Mouse (Mus musculus): ENCODE data around the gene Dhdh. TPM values are rescaled to one million over a fixed set of nuclear protein-coding genes. Genes with fewer than 3 reads are reported as not detected.
"Not testable (repeated sequence)": the region's sequence is repeated elsewhere in the genome, so short reads cannot be mapped to it uniquely, and the experiment has no call there.

Gene Dhdh
- total RNA-seq, 2 experiments from 2014 or later, result 3.5 to 4.7 TPM

DNA sequence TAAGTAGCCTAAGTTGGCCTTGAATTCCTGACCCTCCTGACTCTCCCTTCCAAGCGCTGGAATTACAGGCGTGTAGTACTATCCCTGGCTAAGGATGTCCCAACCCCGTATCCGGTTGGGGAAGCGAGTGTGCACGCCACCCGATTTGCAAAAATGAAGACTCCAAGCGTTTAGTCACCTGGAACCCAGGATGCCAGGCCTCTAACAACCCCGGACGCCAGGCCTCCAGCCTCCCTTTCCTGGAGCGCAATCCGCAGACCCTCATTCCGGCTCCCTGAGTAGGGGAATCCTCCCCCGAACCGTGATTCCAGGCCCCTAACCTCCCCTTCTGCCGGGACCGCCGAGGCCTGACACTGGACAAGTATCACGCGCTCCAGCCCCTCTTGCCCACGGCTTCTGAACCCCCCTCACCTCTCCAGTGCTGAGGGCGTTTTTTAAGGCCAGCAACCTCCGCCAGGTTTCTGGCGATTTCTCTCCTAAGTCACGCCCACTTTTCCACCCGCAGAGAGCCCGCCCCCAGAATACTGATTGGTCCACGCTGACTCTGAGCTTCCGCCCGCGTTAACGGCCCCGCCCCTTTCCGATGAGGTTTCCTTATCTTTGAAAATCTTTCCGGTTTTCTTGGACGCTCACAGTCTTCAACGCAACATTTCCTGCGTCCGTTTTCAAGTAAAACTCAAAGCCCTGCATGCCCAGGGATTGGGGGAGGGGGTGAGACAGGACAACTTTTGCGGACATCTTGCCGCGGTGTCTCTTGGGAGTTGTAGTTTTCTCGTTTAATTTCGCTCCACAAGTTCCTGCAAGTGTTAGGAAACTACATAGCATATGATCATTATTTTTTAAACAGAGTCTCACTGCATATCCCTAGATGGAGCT is 21.5 kb upstream of the Dhdh start, which contains the start of gene Nucb1:
TSS of gene Nucb1 (minus strand) at position 495 of the 876 bp plus-strand sequence.
- peak; percentile 93 for DNase-seq

DNA sequence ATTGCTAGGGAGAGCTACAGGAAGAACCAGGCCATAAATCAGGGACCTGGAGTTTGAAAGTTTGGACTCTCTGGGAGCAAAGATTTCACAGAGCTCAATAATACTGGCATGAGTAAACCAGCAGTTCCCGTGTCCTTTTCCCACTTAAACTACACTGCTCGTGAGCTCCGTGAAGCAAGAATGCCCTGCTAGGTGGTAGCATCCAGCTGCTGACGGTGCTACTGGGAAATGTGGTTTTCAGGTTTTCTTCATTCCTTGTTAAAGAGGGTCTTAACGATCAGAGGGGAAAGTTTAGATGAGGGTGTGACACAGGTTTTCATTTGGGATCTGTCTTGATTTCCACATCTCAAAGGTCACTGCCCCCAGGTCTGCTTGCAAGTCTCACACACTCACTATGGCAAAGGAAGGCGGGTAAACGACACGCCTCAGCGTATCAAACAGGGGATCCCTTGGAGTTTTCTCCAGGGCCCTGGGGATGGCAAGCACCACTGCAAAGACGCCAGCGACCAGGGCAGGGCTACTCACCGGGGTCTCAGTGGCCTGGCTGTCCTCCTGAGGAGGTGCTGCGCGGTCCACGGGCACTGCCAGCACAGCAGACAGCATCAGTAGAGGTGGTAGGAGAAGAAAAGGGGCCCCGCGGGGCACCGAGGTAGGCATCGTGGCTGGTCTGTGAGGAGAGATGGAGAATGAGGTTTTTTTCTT is 20.7 kb upstream of the Dhdh start:
- DNase-seq, result no peak

DNA sequence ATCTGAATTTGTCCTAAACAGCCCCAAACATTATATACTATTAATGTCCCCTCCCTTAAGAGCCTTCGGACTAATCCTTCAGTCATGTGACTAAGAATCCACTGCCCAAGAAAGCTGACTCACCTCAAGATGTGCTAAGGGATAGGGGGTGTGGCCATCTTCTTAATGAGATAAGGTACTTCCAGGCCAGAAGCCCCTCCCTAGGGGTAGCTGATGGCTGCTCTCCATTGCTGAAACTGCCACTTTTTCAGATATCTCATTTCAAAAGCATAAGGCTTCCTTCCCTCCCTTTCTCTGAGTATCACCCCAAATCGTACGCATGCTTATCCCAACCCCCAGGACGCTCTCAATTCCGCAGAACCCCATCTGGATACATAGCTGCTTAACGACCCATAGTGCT is 20.0 kb upstream of the Dhdh start:
- no peak for DNase-seq

DNA sequence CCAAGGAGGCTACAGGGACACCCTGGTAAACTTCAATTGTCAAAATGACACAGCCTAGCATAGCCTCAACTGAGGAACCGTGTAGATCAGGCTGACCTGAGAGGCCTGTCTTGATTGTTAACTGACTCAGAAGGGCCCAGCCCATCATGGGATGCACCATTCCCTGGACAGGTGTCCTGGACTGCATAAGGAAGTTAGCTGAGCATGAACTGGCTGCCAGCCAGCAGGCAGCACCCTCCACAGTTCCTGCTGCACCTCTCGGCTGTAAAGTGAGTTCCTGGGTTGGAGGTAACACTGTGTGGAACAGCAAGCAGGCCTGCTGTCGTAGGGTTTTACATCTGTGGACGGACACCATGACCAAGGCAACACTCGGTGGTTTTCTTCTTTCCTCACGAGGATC is 19.0 kb upstream of the Dhdh start:
- no peak for DNase-seq

DNA sequence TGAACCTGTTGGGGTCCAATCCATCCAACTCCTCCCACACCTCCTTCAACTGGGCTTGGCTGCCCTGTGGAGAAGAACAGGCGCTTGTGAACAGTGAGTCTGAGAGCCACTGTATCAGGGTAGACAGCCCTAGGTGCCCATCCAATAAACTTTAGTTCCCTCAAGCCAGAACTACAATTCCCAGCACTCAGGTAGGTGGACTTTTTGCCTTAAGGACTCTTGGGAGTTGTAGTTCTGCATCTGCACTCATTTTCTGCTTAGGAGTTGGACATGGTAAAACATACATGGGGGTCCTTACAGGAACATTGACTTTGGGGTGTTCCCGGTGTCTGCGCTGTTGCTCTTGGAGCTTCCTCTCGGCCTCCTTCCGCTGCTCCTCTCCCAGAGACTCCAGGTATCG is 9.8 kb upstream of the Dhdh start:
- DNase-seq, result no peak

DNA sequence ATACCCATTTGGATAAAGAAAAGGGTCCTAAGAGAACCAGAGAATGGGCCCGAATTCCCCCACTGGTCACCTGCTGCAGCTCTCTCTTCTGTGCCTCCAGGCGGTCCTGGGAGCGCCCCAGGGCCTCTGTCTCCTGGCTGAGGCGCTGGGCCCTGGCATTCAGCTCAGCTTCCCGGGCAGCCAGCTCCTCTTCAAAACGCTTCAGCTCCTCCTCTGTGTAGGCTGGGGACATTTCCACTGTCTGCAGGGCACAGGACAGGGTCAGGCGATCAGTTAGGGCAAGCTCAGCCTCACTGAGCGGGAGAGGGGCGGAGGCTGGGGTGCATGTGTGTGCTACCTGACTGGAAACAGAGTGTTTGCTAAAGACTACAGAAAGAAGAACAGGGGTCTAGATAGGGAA is 5.9 kb upstream of the Dhdh start:
- DNase-seq, result no peak

DNA sequence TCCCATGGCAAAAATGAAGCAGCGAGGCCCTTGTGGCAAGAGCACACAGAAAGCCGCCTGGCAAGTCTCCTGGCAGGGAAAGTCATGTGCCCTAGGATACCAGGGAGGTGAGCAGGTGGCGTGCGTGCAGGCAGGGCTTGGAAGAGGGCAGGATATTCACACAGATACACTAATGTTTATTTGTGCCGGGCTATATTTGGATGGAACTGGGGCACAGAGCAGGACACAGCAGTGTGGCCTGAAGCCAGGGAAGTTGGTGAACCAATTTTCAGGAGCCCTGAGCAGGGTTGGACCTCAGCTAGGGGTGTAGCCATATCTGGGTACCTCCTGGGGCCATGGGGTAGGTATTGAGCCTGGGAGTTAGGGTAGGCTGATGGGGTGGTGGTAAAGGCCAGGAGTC is 4.3 kb upstream of the Dhdh start:
- DNase-seq, result peak; percentile 40

DNA sequence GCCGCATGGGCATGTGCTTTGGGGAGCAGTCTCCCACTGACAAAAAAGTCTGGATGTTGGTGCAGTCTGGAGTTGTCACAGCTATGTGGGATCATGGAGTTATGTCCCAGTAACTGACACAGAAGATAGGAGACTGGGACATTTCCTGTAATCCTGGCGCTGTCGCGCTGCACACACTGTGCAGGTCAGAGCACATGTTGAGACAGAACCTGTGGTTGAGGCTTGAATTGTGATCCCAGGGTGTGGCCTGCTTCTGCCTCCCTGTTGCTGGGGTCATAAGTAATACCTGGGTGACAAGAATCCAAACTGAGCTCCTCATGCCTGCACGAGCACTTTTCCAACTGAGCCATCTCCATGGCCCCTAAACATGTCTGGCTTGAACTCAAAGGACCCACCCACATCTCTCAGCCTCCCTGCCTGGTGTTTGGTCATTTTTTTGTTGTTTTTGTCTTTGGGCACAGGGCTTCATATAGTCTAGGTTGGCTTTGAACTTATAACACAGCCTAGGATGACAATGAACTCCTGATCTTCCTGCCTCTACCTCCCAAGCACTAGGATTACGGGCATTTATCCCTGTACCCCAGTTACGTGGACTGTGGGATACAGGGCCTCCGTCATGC is 3.7 kb upstream of the Dhdh start:
- DNase-seq, result no peak

DNA sequence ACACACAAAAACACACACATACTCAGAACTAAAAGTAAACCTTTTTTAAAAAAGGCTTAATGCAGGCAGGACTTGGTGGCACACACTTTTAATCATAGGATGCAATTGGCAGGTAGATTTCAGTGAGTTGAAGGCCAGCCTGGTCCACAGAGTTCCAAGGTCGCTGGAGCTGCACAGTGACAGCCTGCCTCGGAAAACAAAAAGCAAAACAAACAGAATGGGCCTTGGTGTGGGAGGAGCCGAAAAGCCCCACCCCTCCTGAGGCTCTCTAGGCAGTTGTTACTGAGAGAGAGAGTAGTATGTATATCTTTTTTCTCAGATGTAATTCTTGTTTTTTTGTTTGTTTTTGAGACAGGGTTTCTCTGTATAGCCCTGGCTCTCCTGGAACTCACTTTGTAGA is 2.7 kb upstream of the Dhdh start:
- no peak for DNase-seq

DNA sequence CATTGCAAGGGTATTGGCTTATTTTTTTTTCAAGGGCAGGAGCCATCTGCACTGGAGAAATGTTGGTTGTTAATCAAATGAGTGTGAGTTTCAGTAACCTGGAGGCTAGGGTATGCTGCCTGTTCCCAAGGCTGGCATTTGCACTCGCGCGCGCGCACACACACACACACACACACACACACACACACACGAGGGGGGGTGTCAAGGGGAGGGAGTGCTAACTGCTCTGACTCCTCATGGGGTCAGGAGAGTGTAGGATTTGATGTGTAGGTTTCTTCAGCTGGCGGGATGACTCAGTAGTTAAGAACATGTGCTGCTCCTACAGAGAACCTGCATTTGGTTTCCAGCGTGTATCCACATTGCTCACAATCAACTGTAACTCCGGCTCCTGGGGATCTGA is 2.2 kb upstream of the Dhdh start:
- no peak for DNase-seq

DNA sequence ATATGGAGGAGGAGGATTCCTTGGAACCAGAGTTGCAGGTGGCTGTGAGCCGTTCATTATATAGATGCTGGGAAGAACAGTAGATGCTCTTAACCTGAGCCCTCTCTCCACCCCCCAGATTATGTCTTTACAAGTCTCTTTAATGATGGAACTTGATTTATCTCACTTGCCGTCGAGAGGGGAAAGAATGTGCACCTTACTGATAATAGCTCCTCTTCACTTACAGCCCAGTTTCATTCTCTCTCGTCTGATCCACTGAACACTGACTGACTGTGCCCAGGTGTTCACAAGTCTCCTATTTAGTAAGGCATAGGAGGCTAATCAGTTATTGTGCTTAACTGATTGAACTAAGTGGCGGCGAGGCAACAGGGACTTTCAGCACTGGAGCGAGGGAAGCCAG is 973 bp upstream of the Dhdh start:
- no peak for DNase-seq

DNA sequence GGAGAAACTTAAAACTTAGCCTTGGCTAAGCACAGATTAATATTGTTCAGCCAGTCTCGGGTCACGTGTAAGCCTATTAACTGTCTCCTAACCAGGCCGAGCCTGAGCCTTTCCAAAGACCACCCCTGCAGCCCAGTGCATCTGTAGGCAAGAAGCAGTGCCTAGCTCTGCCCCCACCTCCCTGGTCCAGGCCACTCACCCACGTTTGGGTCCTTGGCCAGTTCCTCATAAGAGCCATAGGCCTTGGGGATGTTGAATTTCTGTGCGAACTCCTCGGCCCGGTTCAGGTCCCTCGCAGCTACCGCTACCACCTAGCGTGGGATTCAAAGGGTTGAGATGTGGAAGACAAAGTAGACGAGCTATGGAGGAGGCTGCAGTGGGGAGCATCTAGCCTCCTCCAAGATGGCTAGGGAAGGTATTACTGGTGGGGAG is 728 bp downstream of the Dhdh start:
- no peak for DNase-seq

DNA sequence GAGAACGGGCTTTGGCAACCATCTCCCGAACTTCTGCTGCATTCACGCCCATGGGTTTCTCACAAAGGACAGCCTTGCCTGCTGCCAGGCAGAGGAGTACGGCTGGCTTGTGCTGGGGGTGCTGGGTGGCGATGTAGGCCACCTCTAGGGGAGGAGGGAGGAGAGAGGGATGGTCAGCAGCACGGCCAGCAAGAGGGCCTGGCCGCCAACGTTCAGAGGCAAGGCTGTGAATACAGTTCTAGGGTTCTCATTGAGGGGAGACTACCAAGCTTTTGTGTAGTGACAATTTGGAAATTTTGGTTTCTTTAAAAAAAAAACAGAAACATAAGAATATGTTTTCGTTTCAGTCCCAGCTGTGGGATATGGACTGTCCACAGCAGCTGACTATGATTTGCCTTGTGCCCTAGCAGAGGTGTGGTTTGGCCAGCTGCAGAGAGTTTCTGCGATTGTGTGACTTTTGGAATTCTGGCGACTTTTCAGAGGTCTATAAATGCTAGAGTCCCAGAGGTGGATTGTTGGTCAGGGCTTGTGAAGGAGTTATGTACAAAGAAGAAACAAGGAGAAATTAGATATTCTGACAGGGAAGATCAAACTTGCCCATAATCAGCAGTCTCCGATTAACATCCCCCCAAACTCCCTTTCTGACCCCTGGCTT is 1.7 kb downstream of the Dhdh start, which contains the start of gene Gm45808:
TSS of gene Gm45808 (minus strand) at position 51 of the 655 bp plus-strand sequence.
- DNase-seq, result no peak

DNA sequence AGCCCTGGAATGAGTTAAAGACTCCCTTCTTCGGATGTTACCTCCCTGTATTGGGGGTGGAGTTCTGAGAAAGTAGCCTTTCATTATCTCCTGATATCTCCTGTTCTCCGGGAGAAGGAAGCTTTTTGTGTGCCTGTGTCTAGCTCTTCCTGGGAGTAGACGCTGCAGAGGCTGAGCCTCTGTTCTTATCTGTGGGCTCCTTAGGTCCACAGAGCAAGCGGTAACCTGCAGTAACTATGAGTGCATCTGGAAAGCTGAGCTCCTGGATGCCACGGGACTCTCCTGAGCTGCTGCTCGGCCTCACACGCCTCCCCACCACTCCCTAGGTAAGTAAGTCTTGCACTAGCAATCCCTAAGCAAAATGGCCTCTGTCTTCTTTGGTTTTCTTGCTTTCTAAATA is 2.4 kb downstream of the Dhdh start:
- DNase-seq, result no peak

DNA sequence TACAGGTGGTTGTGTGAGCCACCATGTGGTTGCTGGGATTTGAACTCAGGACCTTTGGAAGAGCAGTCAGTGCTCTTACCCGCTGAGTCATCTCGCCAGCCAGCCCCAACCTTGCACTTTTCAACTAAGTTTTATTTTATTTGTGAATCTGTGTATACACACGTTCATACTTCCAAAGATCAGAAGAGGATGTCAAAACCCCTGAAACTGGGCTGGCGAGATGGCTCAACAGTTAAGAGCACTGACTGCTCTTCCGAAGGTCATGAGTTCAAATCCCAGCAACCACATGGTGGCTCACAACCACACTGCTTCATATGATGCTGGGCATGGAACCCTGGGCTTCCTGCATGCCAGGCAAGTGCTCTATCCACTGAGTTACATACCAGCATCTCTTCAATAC is 3.6 kb downstream of the Dhdh start:
- DNase-seq, result not testable (repeated sequence)

DNA sequence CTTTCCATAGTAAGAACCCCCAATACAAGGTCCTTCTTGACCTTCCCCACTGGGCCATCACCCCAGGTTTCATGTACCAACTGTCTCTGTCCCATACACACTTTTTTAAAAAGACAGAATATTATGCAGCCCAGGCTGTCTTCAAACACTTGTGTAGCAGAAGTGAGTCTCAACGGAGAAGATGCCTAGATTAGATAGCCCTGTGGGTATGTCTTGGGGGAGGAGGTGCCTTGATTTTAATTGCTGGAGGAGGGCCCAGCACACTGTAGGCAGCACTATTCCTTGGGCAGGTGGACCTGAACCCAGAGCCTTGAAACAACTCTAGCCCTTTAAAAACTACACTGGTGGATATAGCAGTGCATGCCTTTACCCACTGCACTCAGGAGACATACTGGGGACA is 6.4 kb downstream of the Dhdh start:
- DNase-seq, result no peak

DNA sequence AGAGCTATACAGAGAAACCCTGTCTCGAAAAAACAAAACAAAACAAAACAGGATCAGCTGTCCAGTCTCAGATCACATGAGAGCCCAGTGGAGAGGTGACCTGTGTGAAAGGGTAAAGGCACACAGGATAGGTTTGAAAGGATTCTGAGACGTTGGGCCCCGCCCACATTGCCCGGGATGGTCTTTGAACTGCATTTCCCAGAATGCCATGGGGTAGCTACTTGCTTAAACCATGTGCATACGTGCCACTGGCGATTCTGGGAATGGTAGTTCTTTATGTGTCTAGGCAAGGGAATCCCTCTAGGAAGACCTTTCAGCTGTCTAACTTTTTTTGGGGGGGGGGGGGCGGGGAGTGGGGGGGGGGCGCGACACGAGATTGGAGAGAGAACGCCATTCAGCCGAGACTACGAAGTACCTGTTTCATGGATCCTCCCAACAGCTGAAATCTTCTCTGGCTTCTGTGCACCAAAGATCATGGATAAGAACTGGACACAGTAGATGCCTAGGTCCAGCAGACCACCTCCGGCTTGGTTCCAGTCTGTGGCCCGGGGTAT is 7.2 kb downstream of the Dhdh start, which contains the start of gene Tulp2:
TSS of gene Tulp2 (plus strand) at position 504 of the 554 bp plus-strand sequence.
- peak; percentile 67 for DNase-seq

DNA sequence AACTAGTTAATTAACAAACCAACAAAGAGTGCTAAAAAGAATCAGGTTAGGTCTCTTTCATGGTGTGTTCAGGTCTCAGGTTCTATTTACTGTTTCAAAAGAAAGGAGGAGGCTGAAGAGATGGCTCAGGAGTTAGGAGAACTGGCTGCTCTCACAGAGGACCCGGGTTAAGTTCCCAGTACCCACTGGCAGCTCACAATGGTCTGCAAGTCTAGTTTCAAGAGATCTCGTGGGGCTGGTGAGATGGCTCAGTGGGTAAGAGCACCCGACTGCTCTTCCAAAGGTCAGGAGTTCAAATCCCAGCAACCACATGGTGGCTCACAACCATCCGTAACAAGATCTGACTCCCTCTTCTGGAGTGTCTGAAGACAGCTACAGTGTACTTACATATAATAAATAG is 8.3 kb downstream of the Dhdh start:
- DNase-seq, result not testable (repeated sequence)

DNA sequence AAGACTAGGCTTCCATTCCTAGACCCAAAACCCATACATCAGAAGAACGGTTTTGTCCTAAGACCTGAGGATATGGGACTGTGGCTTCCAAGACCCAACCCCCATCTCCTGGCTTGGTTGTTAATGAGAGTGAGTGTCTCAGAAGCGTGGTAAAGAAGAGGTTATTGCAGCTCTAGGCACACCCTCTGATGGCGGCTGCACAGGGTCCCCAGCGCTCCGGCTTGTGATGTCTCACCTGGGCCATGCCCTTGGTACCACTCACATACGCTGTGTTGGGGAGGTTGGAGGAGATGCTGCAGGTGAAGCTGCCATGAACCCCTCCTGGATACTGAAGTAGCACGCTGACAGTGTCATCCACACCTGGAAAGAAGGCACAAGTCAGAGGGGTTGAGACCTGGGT is 9.8 kb downstream of the Dhdh start:
- no peak for DNase-seq

DNA sequence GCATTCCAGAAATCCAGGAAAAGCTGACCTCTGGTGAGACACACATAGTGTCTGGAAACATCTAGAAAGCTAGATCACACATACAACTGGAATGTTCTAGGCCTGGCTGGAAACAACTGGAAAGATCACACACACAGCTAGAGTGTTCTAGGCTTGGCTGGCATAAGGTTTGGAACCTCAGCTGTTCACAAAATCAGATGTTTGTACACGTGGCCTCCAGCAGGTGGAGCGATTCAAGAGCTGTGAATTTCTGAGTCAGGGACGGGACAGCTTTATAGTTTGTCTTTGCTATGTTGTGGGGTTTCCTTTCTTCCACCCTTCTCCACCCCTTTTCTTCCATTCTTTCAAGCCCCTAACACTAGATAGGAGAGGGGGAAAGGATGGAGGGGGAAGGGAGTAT is 11.6 kb downstream of the Dhdh start:
- peak; percentile 76 for DNase-seq

DNA sequence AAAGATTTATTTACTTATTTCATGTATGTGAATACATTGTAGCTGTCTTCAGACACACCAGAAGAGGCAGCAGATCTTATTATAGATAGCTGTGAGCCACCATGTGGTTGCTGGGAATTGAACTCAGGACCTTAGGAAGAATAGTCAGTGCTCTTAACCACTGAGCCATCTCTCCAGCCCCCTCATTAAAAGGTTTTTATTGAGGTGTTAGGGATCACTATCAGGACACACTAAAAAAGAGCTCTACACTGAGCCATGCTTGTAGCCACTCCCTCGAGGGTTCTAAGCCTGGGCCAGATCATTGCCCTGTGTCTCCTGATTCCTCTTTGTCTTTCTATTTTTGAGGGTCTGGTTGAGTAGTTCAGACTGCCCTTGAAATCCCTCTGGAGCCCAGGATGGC is 12.2 kb downstream of the Dhdh start:
- no peak for DNase-seq

DNA sequence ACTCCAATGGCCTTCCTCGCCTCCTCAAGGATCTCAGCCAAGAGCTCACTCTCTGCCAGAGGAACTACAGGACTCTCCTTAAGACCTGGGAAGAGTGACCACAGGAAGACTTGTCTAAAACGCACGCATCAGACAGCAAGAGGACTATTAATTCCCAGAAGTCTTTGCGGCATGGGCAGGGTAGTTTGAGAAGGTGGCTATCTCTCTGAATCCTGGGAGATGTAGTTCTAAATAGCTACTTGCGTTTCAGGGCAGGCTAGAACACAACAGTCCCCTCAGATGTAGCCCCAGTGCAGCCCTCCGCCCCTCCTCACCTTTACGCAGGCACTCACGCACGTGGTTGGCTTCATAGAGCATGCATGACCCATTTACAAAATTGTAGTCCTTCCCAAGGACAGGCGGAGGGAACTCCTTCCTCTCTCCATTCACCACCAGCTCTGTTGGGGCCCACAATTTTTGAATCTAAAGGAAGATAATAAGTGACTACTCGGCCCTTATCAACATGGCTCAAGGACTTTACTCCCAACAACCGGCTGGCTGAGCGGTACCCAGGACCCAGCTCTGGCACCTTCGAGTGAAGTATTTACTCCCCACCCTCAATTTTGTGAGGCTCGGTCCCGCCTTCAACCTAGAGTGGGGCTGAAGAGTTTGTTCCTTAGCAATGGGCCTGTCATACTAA is 13.2 kb downstream of the Dhdh start:
- no peak for DNase-seq
